Mouse (Mus musculus): Measurements from ENCODE around the gene Alpl. TPM values are rescaled to one million over a fixed set of nuclear protein-coding genes. Genes with fewer than 3 reads are reported as not detected.

The Alpl gene
- polyA plus RNA-seq, 1 experiment from 2014 or later: 2.9 TPM

DNA sequence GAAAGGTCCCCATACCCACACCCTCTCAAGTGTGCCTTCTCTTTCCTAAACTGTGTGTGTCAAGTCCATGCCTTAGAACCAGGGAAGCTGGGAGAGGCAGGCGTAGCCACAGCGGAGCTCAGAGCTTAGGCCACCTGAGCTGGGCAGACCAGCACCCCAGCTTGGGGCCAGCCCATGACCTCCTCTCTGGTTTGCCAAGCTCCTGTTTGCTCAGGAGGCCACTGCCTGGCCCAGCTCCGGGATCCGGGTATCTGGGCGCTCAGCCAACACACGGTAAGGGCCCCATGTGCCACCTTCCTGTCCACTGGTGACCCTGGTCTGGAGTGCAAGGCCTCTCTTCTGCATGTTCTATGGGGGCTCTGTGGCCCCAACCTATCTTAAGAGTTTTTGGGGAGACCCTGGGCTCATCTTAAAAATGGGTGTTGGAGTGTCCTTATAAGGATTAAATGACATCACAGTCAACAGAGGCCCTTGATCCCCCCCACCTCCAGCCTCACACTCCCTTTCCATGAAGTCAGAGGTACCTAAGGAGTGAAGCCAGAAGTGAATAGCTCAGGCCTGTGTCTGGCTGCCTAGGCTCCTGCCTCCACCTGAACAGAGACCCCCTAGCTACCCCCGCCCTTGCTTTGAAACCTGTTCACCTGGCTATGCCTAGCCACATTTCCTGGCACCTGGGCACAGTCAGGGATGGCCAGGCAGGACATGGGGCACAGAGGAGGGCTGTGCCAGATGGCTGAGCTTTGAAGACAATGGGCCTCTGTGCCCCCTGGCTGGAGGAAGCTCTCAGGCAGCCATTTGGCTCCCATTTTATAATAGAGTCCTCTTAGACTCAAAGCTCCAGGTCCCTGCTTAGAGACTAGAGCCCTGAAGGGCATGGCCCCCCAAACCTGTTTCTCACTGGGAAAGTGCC, 97.9 kb downstream of the Alpl start:
- Histone ChIP-seq H3K27me3 (ENCODE audit: control insufficient read depth, insufficient read depth, low read length) (no peaks in the 10 kb centered on the region), H3K36me3 (ENCODE audit: control insufficient read depth, insufficient read depth, low read length) (no peaks in the 10 kb centered on the region), H3K4me2 (ENCODE audit: low read depth, severe bottlenecking) (no peak overlapping the region), H3K9me3 (ENCODE audit: control insufficient read depth, low read length) (no peaks in the 10 kb centered on the region), H3K4me3 (ENCODE audit: low read depth, low read length) (no peak overlapping the region), H3K4me1 (ENCODE audit: control insufficient read depth, insufficient read depth, low read length) (peaks cover 6% of the 10 kb centered on the region; the same call in 1 of the 2 replicates), H3K9ac (ENCODE audit: low read length) (no peak overlapping the region), H3K27ac (replicated peaks; ENCODE audit: low read depth, low read length) (no peak overlapping the region)
- WGBS: 89% methylated on average over 7 of the region's 7 CpGs
- DNase-seq (ENCODE audit: low spot score) (no peak), ATAC-seq (ENCODE audit: insufficient number of reproducible peaks, low FRiP score, low TSS enrichment, low read depth) (no peak)

GRCm38 (mm10) chr4:137697156-137697885, 98.9 kb downstream of the Alpl start:
- DNase-seq (ENCODE audit: low spot score) (no peak), ATAC-seq (ENCODE audit: insufficient number of reproducible peaks, low FRiP score, low TSS enrichment, low read depth) (no peak)
- Histone ChIP-seq H3K27me3 (ENCODE audit: control insufficient read depth, insufficient read depth, low read length) (no peaks in the 10 kb centered on the region), H3K4me2 (ENCODE audit: low read depth, severe bottlenecking) (no peak overlapping the region), H3K27ac (replicated peaks; ENCODE audit: low read depth, low read length) (no peak overlapping the region), H3K4me1 (ENCODE audit: control insufficient read depth, insufficient read depth, low read length) (peaks cover 6% of the 10 kb centered on the region; the same call in 1 of the 2 replicates), H3K36me3 (ENCODE audit: control insufficient read depth, insufficient read depth, low read length) (no peaks in the 10 kb centered on the region), H3K9ac (ENCODE audit: low read length) (no peak overlapping the region), H3K9me3 (ENCODE audit: control insufficient read depth, low read length) (no peaks in the 10 kb centered on the region), H3K4me3 (ENCODE audit: low read depth, low read length) (no peak overlapping the region)
- 75% methylated on average over 13 of the region's 13 CpGs for WGBS

DNA sequence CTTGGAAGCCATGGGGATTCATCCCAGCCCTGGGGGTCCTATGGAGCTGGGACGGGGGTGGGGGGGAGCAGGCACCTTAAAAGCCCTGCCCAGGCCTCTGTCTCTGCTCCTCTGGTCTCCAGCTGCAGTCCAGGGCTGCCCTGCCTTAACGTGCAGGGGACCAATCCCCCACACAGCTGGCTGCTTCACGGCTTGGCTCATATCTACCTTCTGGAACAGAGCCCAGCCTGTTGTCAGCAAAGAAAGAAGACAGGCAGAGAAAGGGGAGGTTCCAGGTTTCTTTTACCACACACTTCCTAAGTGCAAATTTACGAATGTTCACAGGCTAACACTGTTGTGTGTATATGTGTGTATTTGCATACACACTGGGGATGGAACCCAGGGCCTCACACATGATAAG, 100.3 kb downstream of the Alpl start:
- no peak for DNase-seq (ENCODE audit: low spot score)
- H3K4me1 ChIP-seq (ENCODE audit: control insufficient read depth, insufficient read depth, low read length): peaks cover 6% of the 10 kb centered on the region; the same call in 1 of the 2 replicates

DNA sequence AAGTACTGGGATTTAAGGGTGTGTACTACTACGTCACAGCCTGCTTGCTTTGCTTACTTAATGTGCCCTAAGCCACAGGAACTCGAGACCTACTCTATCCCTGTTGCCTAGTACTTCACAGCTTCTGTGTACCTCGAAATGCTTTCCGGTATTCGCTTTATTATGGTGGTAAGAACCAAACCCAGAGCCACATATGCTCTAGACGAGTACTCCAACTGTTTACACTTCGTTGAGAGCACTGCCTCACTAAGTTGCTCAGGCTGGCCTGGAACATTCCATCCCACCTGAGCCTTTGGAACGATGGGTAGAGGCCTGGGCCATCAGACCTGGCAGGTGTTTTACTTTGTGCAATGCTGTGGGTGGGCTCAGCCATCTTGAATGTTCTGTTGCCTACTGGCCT, 100.9 kb downstream of the Alpl start:
- no peak overlapping the region for H3K4me3 ChIP-seq (ENCODE audit: low read depth, low read length)
- DNase-seq (ENCODE audit: low spot score) (no peak), ATAC-seq (ENCODE audit: insufficient number of reproducible peaks, low FRiP score, low TSS enrichment, low read depth) (no peak)
- no peaks in the 10 kb centered on the region for H3K36me3 ChIP-seq (ENCODE audit: control insufficient read depth, insufficient read depth, low read length)
- no peak overlapping the region for H3K9ac ChIP-seq (ENCODE audit: low read length)
- peaks cover 6% of the 10 kb centered on the region; the same call in 1 of the 2 replicates for H3K4me1 ChIP-seq (ENCODE audit: control insufficient read depth, insufficient read depth, low read length)
- H3K27me3 ChIP-seq (ENCODE audit: control insufficient read depth, insufficient read depth, low read length): no peaks in the 10 kb centered on the region
- WGBS: 81% methylated on average over 8 of the region's 8 CpGs
- H3K9me3 ChIP-seq (ENCODE audit: control insufficient read depth, low read length): no peaks in the 10 kb centered on the region
- H3K27ac ChIP-seq (replicated peaks; ENCODE audit: low read depth, low read length): no peak overlapping the region
- H3K4me2 ChIP-seq (ENCODE audit: low read depth, severe bottlenecking): no peak overlapping the region

More for the DNA sequence above, 100.3 kb downstream of the Alpl start:
- 27% methylated on average over 4 of the region's 4 CpGs for WGBS
- Histone ChIP-seq H3K9ac (ENCODE audit: low read length) (no peak overlapping the region), H3K27me3 (ENCODE audit: control insufficient read depth, insufficient read depth, low read length) (no peaks in the 10 kb centered on the region), H3K4me3 (ENCODE audit: low read depth, low read length) (no peak overlapping the region), H3K4me2 (ENCODE audit: low read depth, severe bottlenecking) (no peak overlapping the region), H3K36me3 (ENCODE audit: control insufficient read depth, insufficient read depth, low read length) (no peaks in the 10 kb centered on the region), H3K9me3 (ENCODE audit: control insufficient read depth, low read length) (no peaks in the 10 kb centered on the region), H3K27ac (replicated peaks; ENCODE audit: low read depth, low read length) (no peak overlapping the region)
- no peak for ATAC-seq (ENCODE audit: insufficient number of reproducible peaks, low FRiP score, low TSS enrichment, low read depth)

DNA sequence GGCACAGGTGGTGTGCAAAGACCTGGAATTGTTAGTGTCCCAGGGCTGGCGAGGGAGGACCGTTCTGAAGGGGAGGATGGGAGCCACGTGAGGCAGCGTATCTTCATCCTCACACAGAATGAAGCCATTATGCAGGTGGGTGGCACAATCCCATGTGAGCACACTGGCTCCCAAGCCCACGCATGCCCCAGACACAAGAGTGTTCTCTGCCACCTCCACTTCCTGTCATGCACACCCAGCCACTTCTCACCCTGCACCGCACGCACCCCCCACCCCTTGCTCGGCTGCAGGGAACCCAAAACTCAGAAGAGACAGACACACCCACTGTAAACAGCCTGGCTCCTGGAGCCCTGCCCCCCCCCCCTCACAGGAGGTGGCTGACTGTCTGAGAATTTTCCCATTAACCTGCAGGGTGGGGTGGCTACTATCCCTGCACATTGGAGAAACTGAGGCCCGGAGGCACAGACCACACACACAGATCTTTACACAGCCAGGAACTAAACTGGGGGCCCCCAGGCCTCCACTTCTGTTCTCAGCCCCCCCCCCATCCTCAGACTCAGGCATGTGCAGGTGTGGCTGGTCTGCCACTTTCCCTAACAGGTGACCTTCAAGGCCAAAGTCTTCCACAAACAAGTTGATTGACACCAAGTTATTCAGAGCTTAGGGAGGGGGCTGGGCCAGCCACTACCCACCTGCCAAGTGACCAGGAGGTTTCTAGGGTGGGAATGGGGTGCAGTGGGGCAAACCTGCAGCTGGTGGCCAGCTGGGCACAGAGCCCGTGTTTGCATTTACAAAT, 103.9 kb downstream of the Alpl start:
- Histone ChIP-seq H3K36me3 (ENCODE audit: control insufficient read depth, insufficient read depth, low read length) (no peaks in the 10 kb centered on the region), H3K27ac (replicated peaks; ENCODE audit: low read depth, low read length) (no peak overlapping the region), H3K9me3 (ENCODE audit: control insufficient read depth, low read length) (no peaks in the 10 kb centered on the region), H3K4me1 (ENCODE audit: control insufficient read depth, insufficient read depth, low read length) (peaks cover 2% of the 10 kb centered on the region; the same call in 1 of the 2 replicates), H3K9ac (ENCODE audit: low read length) (no peak overlapping the region), H3K4me3 (ENCODE audit: low read depth, low read length) (no peak overlapping the region), H3K27me3 (ENCODE audit: control insufficient read depth, insufficient read depth, low read length) (no peaks in the 10 kb centered on the region), H3K4me2 (ENCODE audit: low read depth, severe bottlenecking) (no peak overlapping the region)
- ATAC-seq (ENCODE audit: insufficient number of reproducible peaks, low FRiP score, low TSS enrichment, low read depth) (no peak), DNase-seq (ENCODE audit: low spot score) (no peak)
- 83% methylated on average over 10 of the region's 10 CpGs for WGBS

Other genes starting within 250 kb of the Alpl start
- not detected in 2 replicates for gene Ldlrad2, start 221.8 kb downstream of the Alpl start, polyA plus RNA-seq (2014; fragmentation: Nextera tagmentation; extraction: Ambion mirVana)
- gene Usp48, start 202.6 kb downstream of the Alpl start, polyA plus RNA-seq (2014; fragmentation: Nextera tagmentation; extraction: Ambion mirVana): 93.0 and 99.6 TPM in 2 replicates
- 3.6 and 5.3 TPM in 2 replicates for gene Rap1gap, start 131.7 kb downstream of the Alpl start, polyA plus RNA-seq (2014; fragmentation: Nextera tagmentation; extraction: Ambion mirVana)
- 38.0 and 39.0 TPM in 2 replicates for gene Ece1, start 65.9 kb upstream of the Alpl start, polyA plus RNA-seq (2014; fragmentation: Nextera tagmentation; extraction: Ambion mirVana)
- 45.5 and 51.3 TPM in 2 replicates for gene Eif4g3, start 196.6 kb upstream of the Alpl start, polyA plus RNA-seq (2014; fragmentation: Nextera tagmentation; extraction: Ambion mirVana)